In genomic region chr1:75215785-75216184, GRCm38 (mm10) we compare ENCODE assay signal across 18 mouse cellular contexts. TPM values are rescaled to one million over a fixed set of nuclear protein-coding genes. Genes with fewer than 3 reads are reported as not detected.
DNase-seq lines count a peak whose midpoint lies in the region; ATAC-seq and TF ChIP-seq lines count a peak whose summit lies in the region.
"Had no signal": no experiment of that assay in that cellular context is flagged by ENCODE, and none has a peak within 500 bp of the region (broad histone marks: within the 10 kb centered on the region; RNA-seq: fewer than 3 reads in every experiment).

No protein-coding gene starts in this region.

- no peak for TF ChIP-seq POLR2A in small intestine, adult 2 months (IDR thresholded peaks at IDR 0.05; ENCODE audit: low read depth, low read length)

- peak overlapping the region; percentile 29; the same call in 1 of the 2 replicates for H3K27ac ChIP-seq in left cerebral cortex, adult 2 months
- peak overlapping the region; percentile 93; the same call in 1 of the 2 replicates for H3K27ac ChIP-seq in small intestine, adult 2 months (ENCODE audit: insufficient read depth, low read depth, low read length)
- H3K27ac ChIP-seq in midbrain, embryonic 13.5 days: no peak overlapping the region
- H3K27ac ChIP-seq: embryonic facial prominence, embryonic 12.5 days; heart, embryonic 10.5 days; lung, embryonic 15.5 days; midbrain, embryonic 12.5 days; neural tube, embryonic 13.5 days had no signal

- H3K4me2 ChIP-seq in midbrain, embryonic 13.5 days (replicated peaks): no peak overlapping the region
- H3K4me2 ChIP-seq: embryonic facial prominence, embryonic 12.5 days; lung, embryonic 15.5 days; midbrain, embryonic 12.5 days; neural tube, embryonic 13.5 days had no signal

- peak overlapping the region; percentile 9; the same call in 1 of the 2 replicates for H3K4me3 ChIP-seq in left cerebral cortex, adult 2 months
- no peak overlapping the region for H3K4me3 ChIP-seq in small intestine, adult 2 months (ENCODE audit: low read depth, low read length)
- H3K4me3 ChIP-seq in midbrain, embryonic 13.5 days (replicated peaks): no peak overlapping the region
- H3K4me3 ChIP-seq: embryonic facial prominence, embryonic 12.5 days; heart, embryonic 10.5 days; lung, embryonic 15.5 days; midbrain, embryonic 12.5 days; neural tube, embryonic 13.5 days had no signal

- intact Hi-C loops in left cerebral cortex, adult 2 months (cut with DNase I): loop anchor here (5.0 kb wide), 2 partner anchors 33 to 37 kb away; partner anchors contain the start of gene Abcb6
- intact Hi-C loops in left cerebral cortex, postnatal 36 days (cut with DNase I): no loop called here

- DNase-seq in cerebellum, postnatal 10 days: peak; percentile 35 to 42
- DNase-seq in left cerebral cortex, adult 2 months (ENCODE audit: extremely low spot score in 1 of 2, low spot score in 2 of 2): no peak
- no peak for DNase-seq in left cerebral cortex, postnatal 36 days (ENCODE audit: low spot score in 2 of 2)
- peak; percentile 66 for DNase-seq in gastrocnemius, postnatal 25 days
- DNase-seq in adrenal gland, postnatal 14 days: no peak
- DNase-seq: right cerebral cortex, adult 18-20 months had no signal

- no peak for TF ChIP-seq CTCF in left cerebral cortex, adult 2 months (IDR thresholded peaks at IDR 0.05)
- TF ChIP-seq CTCF in small intestine, adult 2 months (IDR thresholded peaks at IDR 0.05; ENCODE audit: extremely low read depth, insufficient read length, insufficient replicate concordance, low read depth, low read length): no peak

- peaks cover 42% of the 10 kb centered on the region for H3K36me3 ChIP-seq in small intestine, adult 2 months (ENCODE audit: control insufficient read depth, insufficient read depth, low read length)
- H3K36me3 ChIP-seq in midbrain, embryonic 13.5 days: peaks cover 42% of the 10 kb centered on the region

- no peaks in the 10 kb centered on the region for H3K27me3 ChIP-seq in small intestine, adult 2 months (ENCODE audit: control insufficient read depth, insufficient read depth, low read length)
- H3K27me3 ChIP-seq in midbrain, embryonic 13.5 days: peaks cover 52% of the 10 kb centered on the region

- H3K4me1 ChIP-seq in small intestine, adult 2 months (ENCODE audit: control insufficient read depth, insufficient read depth, insufficient read length, low read length): peaks cover 40% of the 10 kb centered on the region
- H3K4me1 ChIP-seq in midbrain, embryonic 13.5 days (replicated peaks): peaks cover 49% of the 10 kb centered on the region

- H3K9ac ChIP-seq in midbrain, embryonic 13.5 days (replicated peaks): no peak overlapping the region
- H3K9ac ChIP-seq: embryonic facial prominence, embryonic 12.5 days; lung, embryonic 15.5 days; midbrain, embryonic 12.5 days; neural tube, embryonic 13.5 days had no signal

- WGBS in small intestine, adult 2 months: 85% methylated on average over 9 of the region's 9 CpGs
- 95% methylated on average over 9 of the region's 9 CpGs for WGBS in midbrain, embryonic 13.5 days

- no peaks in the 10 kb centered on the region for H3K9me3 ChIP-seq in midbrain, embryonic 13.5 days
- H3K9me3 ChIP-seq: embryonic facial prominence, embryonic 12.5 days; heart, embryonic 10.5 days; lung, embryonic 15.5 days; midbrain, embryonic 12.5 days; neural tube, embryonic 13.5 days had no signal

- ATAC-seq in cerebellum, adult (ENCODE audit: insufficient number of reproducible peaks, low FRiP score, low TSS enrichment): no peak
- ATAC-seq in midbrain, embryonic 13.5 days: no peak
- ATAC-seq: forebrain, embryonic 14.5 days had no signal

RNA-seq across cellular contexts. Expression of gene Tuba4a, which starts 3.9 kb away (rescaled TPM):
- 100 to 1,000 TPM; 594 to 616 TPM for total RNA-seq in left cerebral cortex, adult 2 months (2021)
- 100 to 1,000 TPM; 579 to 672 TPM for total RNA-seq in left cerebral cortex, postnatal 36 days (2021)
- total RNA-seq in gastrocnemius, postnatal 25 days (2021): 100 to 1,000 TPM; 749 to 982 TPM
- polyA plus RNA-seq in small intestine, adult 2 months (2012; rRNA removed): 107 and 188 TPM in 2 replicates
- 42.9 and 53.1 TPM in 2 replicates for total RNA-seq in adrenal gland, postnatal 14 days (2021)
- 3.9 and 5.3 TPM in 2 replicates for polyA plus RNA-seq in midbrain, embryonic 13.5 days (2015; fragmentation: Nextera tagmentation; extraction: Ambion mirVana)

RNA-seq across cellular contexts. Expression of gene Stk16, which starts 5.1 kb away (rescaled TPM):
- 10 to 100 TPM; 85.6 to 86.0 TPM for total RNA-seq in left cerebral cortex, adult 2 months (2021)
- total RNA-seq in left cerebral cortex, postnatal 36 days (2021): 10 to 100 TPM; 80.3 to 85.9 TPM
- 10 to 100 TPM; 23.1 to 26.0 TPM for total RNA-seq in gastrocnemius, postnatal 25 days (2021)
- 147 and 193 TPM in 2 replicates for polyA plus RNA-seq in small intestine, adult 2 months (2012; rRNA removed)
- total RNA-seq in adrenal gland, postnatal 14 days (2021): 95.6 and 104 TPM in 2 replicates
- polyA plus RNA-seq in midbrain, embryonic 13.5 days (2015; fragmentation: Nextera tagmentation; extraction: Ambion mirVana): 137 and 152 TPM in 2 replicates

RNA-seq across cellular contexts. Expression of gene Glb1l, which starts 5.2 kb away (rescaled TPM):
- 10 to 100 TPM; 12.7 to 15.6 TPM for total RNA-seq in left cerebral cortex, adult 2 months (2021)
- 10 to 100 TPM; 10.4 to 15.8 TPM for total RNA-seq in left cerebral cortex, postnatal 36 days (2021)
- 1 to 10 TPM; 1.9 to 2.7 TPM for total RNA-seq in gastrocnemius, postnatal 25 days (2021)
- polyA plus RNA-seq in small intestine, adult 2 months (2012; rRNA removed): 0.74 and 1.1 TPM in 2 replicates
- total RNA-seq in adrenal gland, postnatal 14 days (2021): 18.0 and 24.7 TPM in 2 replicates
- 24.3 and 24.9 TPM in 2 replicates for polyA plus RNA-seq in midbrain, embryonic 13.5 days (2015; fragmentation: Nextera tagmentation; extraction: Ambion mirVana)

RNA-seq across cellular contexts. Expression of gene A630095N17Rik, which starts 16.1 kb away (rescaled TPM):
- not detected for total RNA-seq in left cerebral cortex, adult 2 months (2021)
- total RNA-seq in left cerebral cortex, postnatal 36 days (2021): not detected
- total RNA-seq in gastrocnemius, postnatal 25 days (2021): not detected
- not detected in 2 replicates for polyA plus RNA-seq in small intestine, adult 2 months (2012; rRNA removed)
- total RNA-seq in adrenal gland, postnatal 14 days (2021): not detected in 2 replicates
- polyA plus RNA-seq in midbrain, embryonic 13.5 days (2015; fragmentation: Nextera tagmentation; extraction: Ambion mirVana): not detected in 2 replicates
- total RNA-seq: adrenal gland, adult 18-20 months had no signal
- polyA plus RNA-seq: C2C12; embryonic facial prominence, embryonic 12.5 days; forebrain, embryonic 14.5 days; heart, embryonic 10.5 days; hindbrain, embryonic 11.5 days; lung, embryonic 15.5 days; midbrain, embryonic 12.5 days; neural tube, embryonic 13.5 days had no signal

RNA-seq across cellular contexts. Expression of gene Dnajb2, which starts 20.4 kb away (rescaled TPM):
- total RNA-seq in left cerebral cortex, adult 2 months (2021): 100 to 1,000 TPM in 1 of 2 experiments, 10 to 100 TPM in 1; 93.6 to 102 TPM
- 10 to 100 TPM; 91.6 to 97.6 TPM for total RNA-seq in left cerebral cortex, postnatal 36 days (2021)
- total RNA-seq in gastrocnemius, postnatal 25 days (2021): 10 to 100 TPM; 58.4 to 60.9 TPM
- polyA plus RNA-seq in small intestine, adult 2 months (2012; rRNA removed): 13.3 and 21.3 TPM in 2 replicates
- 49.3 and 66.8 TPM in 2 replicates for total RNA-seq in adrenal gland, postnatal 14 days (2021)
- polyA plus RNA-seq in midbrain, embryonic 13.5 days (2015; fragmentation: Nextera tagmentation; extraction: Ambion mirVana): 47.6 and 56.7 TPM in 2 replicates

Comparison
In these comparisons a context has a peak if more than half of its experiments do, and no peak if none do; other contexts are left out.
1. DNase-seq: peak in cerebellum, postnatal 10 days (2 of 2) and gastrocnemius, postnatal 25 days (single experiment); none in left cerebral cortex, adult 2 months (0 of 2), left cerebral cortex, postnatal 36 days (0 of 2) and adrenal gland, postnatal 14 days (single experiment).
2. RNA of gene Tuba4a, which starts 3.9 kb away (total RNA-seq): 749 to 982 TPM in gastrocnemius, postnatal 25 days, 579 to 672 TPM in left cerebral cortex, postnatal 36 days and 594 to 616 TPM in left cerebral cortex, adult 2 months; 42.9 to 53.1 TPM in adrenal gland, postnatal 14 days; every median in the first group is over 10 times any median in the second.